Mouse (Mus musculus) embryonic facial prominence, embryonic 13.5 days (tissue): ENCODE measurements around the gene Mbd3. TPM values are rescaled to one million over a fixed set of nuclear protein-coding genes. Genes with fewer than 3 reads are reported as not detected.
"Not testable (repeated sequence)": the region's sequence is repeated elsewhere in the genome, so short reads cannot be mapped to it uniquely, and the experiment has no call there.

Experiments used
- ATAC-seq: fragments of 200-750 bp; cut with Nextera tagmentation; 2 replicates; pipeline ENCODE4 v1.8.0; 2017; ENCODE audit warnings: low read depth; ENCODE audit not compliant: insufficient number of reproducible peaks, insufficient read depth, low FRiP score, low TSS enrichment
- H3K27ac ChIP-seq: fragments of 300-500 bp; sonication (generic); 2 replicates; pipeline ENCODE4 v1.5.1; 2015; ENCODE audit warnings: moderate library complexity, mild to moderate bottlenecking, inconsistent platforms
- H3K27me3 ChIP-seq: fragments of 300-500 bp; sonication (generic); 2 replicates; pipeline ENCODE4 v1.6.1; 2015; ENCODE audit warnings: mild to moderate bottlenecking, inconsistent platforms
- H3K36me3 ChIP-seq: fragments of 300-500 bp; sonication (generic); 2 replicates; pipeline ENCODE4 v1.6.1; 2015; ENCODE audit warnings: mild to moderate bottlenecking, inconsistent platforms
- H3K4me1 ChIP-seq: fragments of 300-500 bp; sonication (generic); 2 replicates; pipeline ENCODE4 v1.6.1; 2015; ENCODE audit warnings: inconsistent platforms
- H3K4me2 ChIP-seq: fragments of 300-500 bp; sonication (generic); 2 replicates; pipeline ENCODE4 v1.6.1; 2015; ENCODE audit warnings: moderate library complexity, mild to moderate bottlenecking, inconsistent platforms
- H3K4me3 ChIP-seq: fragments of 300-500 bp; sonication (generic); 2 replicates; pipeline ENCODE4 v1.5.1; 2015; ENCODE audit warnings: mild to moderate bottlenecking, inconsistent platforms
- H3K9ac ChIP-seq: fragments of 300-500 bp; sonication (generic); 2 replicates; pipeline ENCODE4 v1.6.1; 2015; ENCODE audit warnings: mild to moderate bottlenecking, inconsistent platforms
- H3K9me3 ChIP-seq: fragments of 300-500 bp; sonication (generic); 2 replicates; pipeline ENCODE4 v1.6.1; 2016; ENCODE audit warnings: inconsistent platforms
- WGBS: fragments of 180-500 bp; shearing (Covaris S2); methylation state at CpG from one replicate; pipeline ENCODE4 v1.1.7; 2015; ENCODE audit warnings: mixed read lengths; 5-methylcytosine and 5-hydroxymethylcytosine counted together
- microRNA-seq: library from miRNA; unstranded; fragments of <30 nt; microRNA quantifications from one replicate; pipeline ENCODE4, GENCODE M21; 2016
- polyA plus RNA-seq: library from polyadenylated mRNA; unstranded; fragments of >200 nt; fragmentation: Nextera tagmentation; extraction: Ambion mirVana; gene quantifications from 2 replicates; pipeline ENCODE4 v1.2.1, GENCODE M21; 2015

Gene Mbd3
- polyA plus RNA-seq, 1 experiment from 2014 or later: 297 TPM

DNA sequence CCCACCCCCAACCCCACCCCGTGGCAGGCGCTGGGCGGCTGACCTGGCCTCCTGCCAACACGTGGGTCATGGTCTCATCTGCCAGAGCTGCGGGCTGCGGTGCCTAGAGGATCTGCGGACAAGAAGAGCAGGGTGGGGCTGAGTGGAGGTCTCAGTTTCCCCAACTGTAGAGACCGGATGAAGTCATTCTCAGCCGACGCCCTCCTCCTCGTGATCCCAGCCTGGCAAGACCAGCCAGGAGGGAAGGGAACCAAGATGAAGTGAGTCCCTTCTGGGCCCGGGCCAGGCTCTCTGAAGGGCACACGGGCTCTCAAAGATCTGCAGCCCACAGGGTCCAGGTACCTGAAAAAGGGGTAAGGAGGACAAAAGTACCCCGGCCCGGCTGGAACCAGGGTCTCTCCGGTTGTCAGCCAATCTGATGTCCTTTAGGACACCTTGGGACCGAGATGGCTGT lies 51.8 kb downstream of the Mbd3 start:
- Histone ChIP-seq H3K9ac (0 out of 2 replicates have a peak overlapping the region, but pooled peaks have one; percentile 59), H3K36me3 (no peaks in the 10 kb centered on the region), H3K27ac (no peak overlapping the region), H3K9me3 (no peaks in the 10 kb centered on the region), H3K4me3 (peak overlapping the region; percentile 32), H3K27me3 (peaks cover 99% of the 10 kb centered on the region), H3K4me1 (peaks cover 63% of the 10 kb centered on the region), H3K4me2 (peak overlapping the region; percentile 61)
- no peak for ATAC-seq
- 12% methylated on average over 17 of the region's 17 CpGs for WGBS

DNA sequence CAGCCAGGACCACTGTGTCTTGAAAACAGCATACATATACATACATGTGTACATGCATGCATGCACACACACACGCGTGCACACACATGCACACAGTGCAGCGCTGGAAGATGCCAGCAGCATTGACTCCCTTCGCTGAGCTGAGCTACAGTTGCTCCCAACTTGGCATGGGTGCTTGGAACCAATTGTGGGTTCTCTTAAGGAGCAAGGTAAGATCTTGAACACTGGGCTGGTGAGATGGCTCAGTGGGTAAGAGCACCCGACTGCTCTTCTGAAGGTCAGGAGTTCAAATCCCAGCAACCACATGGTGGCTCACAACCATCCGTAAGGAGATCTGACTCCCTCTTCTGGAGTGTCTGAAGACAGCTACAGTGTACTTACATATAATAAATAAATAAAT lies 53.4 kb downstream of the Mbd3 start:
- not testable (repeated sequence) for H3K4me3 ChIP-seq, H3K9me3 ChIP-seq, H3K36me3 ChIP-seq, H3K27ac ChIP-seq, ATAC-seq, H3K4me2 ChIP-seq
- Histone ChIP-seq H3K27me3 (peaks cover 99% of the 10 kb centered on the region), H3K9ac (0 out of 2 replicates have a peak overlapping the region, but pooled peaks have one; percentile 22), H3K4me1 (peaks cover 78% of the 10 kb centered on the region)
- 65% methylated on average over 6 of the region's 6 CpGs for whole genome bisulfite sequencing

GRCm38 (mm10) chr10:80345122-80345521 lies 54.2 kb downstream of the Mbd3 start:
- Histone ChIP-seq H3K27ac (no peak overlapping the region), H3K27me3 (peaks cover 99% of the 10 kb centered on the region), H3K9ac (0 out of 2 replicates have a peak overlapping the region, but pooled peaks have one; percentile 32), H3K4me1 (peaks cover 77% of the 10 kb centered on the region), H3K4me3 (peak overlapping the region; percentile 21), H3K4me2 (peak overlapping the region; percentile 62), H3K36me3 (no peaks in the 10 kb centered on the region), H3K9me3 (no peaks in the 10 kb centered on the region)
- 1% methylated on average over 16 of the region's 16 CpGs for WGBS
- no peak for ATAC-seq

- Histone ChIP-seq H3K4me2 (peak overlapping the region; percentile 62), H3K9ac (no peak overlapping the region), H3K4me1 (peaks cover 73% of the 10 kb centered on the region), H3K27ac (no peak overlapping the region), H3K36me3 (no peaks in the 10 kb centered on the region), H3K4me3 (peak overlapping the region; percentile 43; the same call in 1 of the 2 replicates), H3K9me3 (no peaks in the 10 kb centered on the region), H3K27me3 (peaks cover 94% of the 10 kb centered on the region)
- no peak for ATAC-seq
- 35% methylated on average over 9 of the region's 9 CpGs for WGBS
Observed at GRCm38 (mm10) chr10:80344131-80344661, 55.2 kb downstream of the Mbd3 start.

GRCm38 (mm10) chr10:80343425-80343895 lies 55.9 kb downstream of the Mbd3 start:
- no peak; the same call in 1 of the 2 replicates for ATAC-seq
- WGBS: 34% methylated on average over 13 of the region's 13 CpGs
- Histone ChIP-seq H3K27me3 (peaks cover 87% of the 10 kb centered on the region), H3K4me1 (peaks cover 66% of the 10 kb centered on the region), H3K27ac (peak overlapping the region; percentile 55; the same call in 1 of the 2 replicates), H3K4me2 (peak overlapping the region; percentile 62), H3K9me3 (no peaks in the 10 kb centered on the region), H3K9ac (0 out of 2 replicates have a peak overlapping the region, but pooled peaks have one; percentile 27), H3K36me3 (no peaks in the 10 kb centered on the region), H3K4me3 (peak overlapping the region; percentile 43)

DNA sequence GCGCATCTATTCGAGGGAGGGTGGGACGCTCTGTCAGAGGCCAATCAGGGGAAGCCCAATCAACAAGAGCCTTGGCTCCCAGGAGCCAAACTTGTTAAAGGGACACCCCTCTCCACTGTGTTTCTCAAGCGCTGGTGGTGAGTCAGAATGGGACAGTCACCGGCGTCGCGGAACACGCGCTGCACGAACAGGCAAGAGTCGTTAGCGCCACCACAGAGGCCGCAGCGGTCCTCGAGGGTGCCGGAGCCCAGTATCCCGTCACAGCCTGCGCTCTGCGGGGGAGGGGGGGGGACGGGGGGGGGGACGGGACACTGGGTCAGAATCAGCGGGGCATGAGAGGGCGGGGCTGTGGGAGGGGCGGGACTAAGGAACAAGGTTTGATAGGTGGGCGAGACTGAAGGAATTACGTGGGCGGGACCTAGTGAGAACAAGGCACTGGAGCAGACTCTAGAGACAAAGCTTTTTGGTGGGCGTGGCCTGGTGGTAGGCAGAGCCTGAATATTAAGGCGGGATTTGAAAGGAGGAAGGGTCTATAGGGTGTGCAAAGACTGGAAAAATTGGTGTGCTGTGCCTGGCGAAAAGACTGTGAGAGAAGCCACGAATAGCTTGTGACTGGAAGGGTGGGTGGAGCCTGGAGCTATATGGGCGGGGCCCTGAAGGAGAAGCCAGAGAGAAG lies 56.5 kb downstream of the Mbd3 start:
- Histone ChIP-seq H3K9ac (0 out of 2 replicates have a peak overlapping the region, but pooled peaks have one; percentile 46), H3K4me1 (peaks cover 60% of the 10 kb centered on the region), H3K36me3 (no peaks in the 10 kb centered on the region), H3K9me3 (no peaks in the 10 kb centered on the region), H3K27ac (peak overlapping the region; percentile 55; the same call in 1 of the 2 replicates), H3K4me2 (peak overlapping the region; percentile 62), H3K4me3 (peak overlapping the region; percentile 43), H3K27me3 (peaks cover 81% of the 10 kb centered on the region)
- WGBS: under 1% methylated on average over 32 of the region's 33 CpGs
- peak; percentile 68 for ATAC-seq

Small RNAs within 50 kb of the gene (microRNA-seq; reads per million reads assigned to microRNA genes)
- not detected for gene Gm22721

Other genes with a start within 250 kb of the Mbd3 start
- 142 and 162 TPM in 2 replicates for gene Cirbp, start 233.6 kb downstream of the Mbd3 start, polyA plus RNA-seq
- 11.0 and 11.6 TPM in 2 replicates for gene 1600002K03Rik, start 226.6 kb downstream of the Mbd3 start, polyA plus RNA-seq
- 26.8 and 38.8 TPM in 2 replicates for gene Efna2, start 220.1 kb downstream of the Mbd3 start, polyA plus RNA-seq
- 96.1 and 97.6 TPM in 2 replicates for gene Mum1, start 173.1 kb downstream of the Mbd3 start, polyA plus RNA-seq
- 266 and 299 TPM in 2 replicates for gene Ndufs7, start 150.4 kb downstream of the Mbd3 start, polyA plus RNA-seq
- 27.2 and 33.6 TPM in 2 replicates for gene Gamt, start 138.5 kb downstream of the Mbd3 start, polyA plus RNA-seq
- 66.0 and 70.6 TPM in 2 replicates for gene Dazap1, start 138.1 kb downstream of the Mbd3 start, polyA plus RNA-seq
- 1,000 and 1,047 TPM in 2 replicates for gene Rps15, start 107.1 kb downstream of the Mbd3 start, polyA plus RNA-seq
- 9.3 and 9.4 TPM in 2 replicates for gene Apc2, start 103.6 kb downstream of the Mbd3 start, polyA plus RNA-seq
- gene 2310011J03Rik, start 79.0 kb downstream of the Mbd3 start, polyA plus RNA-seq: 49.3 and 57.9 TPM in 2 replicates
- 4.4 and 4.9 TPM in 2 replicates for gene Pcsk4, start 70.1 kb downstream of the Mbd3 start, polyA plus RNA-seq
- gene Reep6, start 69.6 kb downstream of the Mbd3 start, polyA plus RNA-seq: 6.0 and 6.3 TPM in 2 replicates
- gene Adamtsl5, start 51.1 kb downstream of the Mbd3 start, polyA plus RNA-seq: 3.2 and 4.3 TPM in 2 replicates
- 1.8 and 2.6 TPM in 2 replicates for gene Plk5, start 43.1 kb downstream of the Mbd3 start, polyA plus RNA-seq
- gene Mex3d, start 11.9 kb downstream of the Mbd3 start, polyA plus RNA-seq: 8.9 and 10.4 TPM in 2 replicates
- 447 and 479 TPM in 2 replicates for gene Uqcr11, start 7.3 kb upstream of the Mbd3 start, polyA plus RNA-seq
- gene Tcf3, start 34.1 kb upstream of the Mbd3 start, polyA plus RNA-seq: 162 and 183 TPM in 2 replicates
- not detected in 2 replicates for gene Onecut3, start 95.3 kb upstream of the Mbd3 start, polyA plus RNA-seq
- gene Atp8b3, start 139.6 kb upstream of the Mbd3 start, polyA plus RNA-seq: 0.04 and 0.28 TPM in 2 replicates
- gene Rexo1, start 162.0 kb upstream of the Mbd3 start, polyA plus RNA-seq: 25.9 and 31.3 TPM in 2 replicates
- gene Klf16, start 177.8 kb upstream of the Mbd3 start, polyA plus RNA-seq: 9.5 and 12.0 TPM in 2 replicates
- gene Abhd17a, start 190.8 kb upstream of the Mbd3 start, polyA plus RNA-seq: 84.6 and 85.3 TPM in 2 replicates
- gene Scamp4, start 203.3 kb upstream of the Mbd3 start, polyA plus RNA-seq: 79.6 and 95.1 TPM in 2 replicates
- 5.9 and 9.1 TPM in 2 replicates for gene Adat3, start 203.3 kb upstream of the Mbd3 start, polyA plus RNA-seq
- 4.3 and 4.6 TPM in 2 replicates for gene Gm49322, start 206.5 kb upstream of the Mbd3 start, polyA plus RNA-seq
- 131 and 169 TPM in 2 replicates for gene Csnk1g2, start 223.3 kb upstream of the Mbd3 start, polyA plus RNA-seq